Mouse (Mus musculus) heart, postnatal 0 days (tissue): ENCODE results near the gene Qpctl. TPM values are rescaled to one million over a fixed set of nuclear protein-coding genes. Genes with fewer than 3 reads are reported as not detected.

ENCODE experiments used
- ATAC-seq: fragments of 200-750 bp; cut with Nextera tagmentation; 2 replicates; pipeline ENCODE4 v1.8.0; 2017; ENCODE audit warnings: low read depth, moderate number of reproducible peaks, moderate library complexity; ENCODE audit not compliant: insufficient read depth
- DNase-seq: peaks from one replicate; pipeline ENCODE4 v3.0.0-alpha.2; 2016; ENCODE audit warnings: low spot score
- H3K27ac ChIP-seq: fragments of 300-500 bp; sonication (generic); 2 replicates; pipeline ENCODE4 v1.5.1; 2014; ENCODE audit warnings: low read depth, mild to moderate bottlenecking
- H3K27me3 ChIP-seq: fragments of 300-500 bp; sonication (generic); 2 replicates; pipeline ENCODE4 v1.6.1; 2014; ENCODE audit warnings: low read length, mixed read lengths; ENCODE audit not compliant: control insufficient read depth, insufficient read depth
- H3K36me3 ChIP-seq: fragments of 300-500 bp; sonication (generic); replicated peaks from 2 replicates; pipeline ENCODE4 v1.6.1; 2014; ENCODE audit warnings: low read length, mixed read lengths; ENCODE audit not compliant: control insufficient read depth, insufficient read depth
- H3K4me1 ChIP-seq: fragments of 300-500 bp; sonication (generic); 2 replicates; pipeline ENCODE4 v1.6.1; 2014; ENCODE audit warnings: antibody characterized with exemption; ENCODE audit not compliant: control insufficient read depth, insufficient read depth
- H3K4me2 ChIP-seq: fragments of 300-500 bp; sonication (generic); 2 replicates; pipeline ENCODE4 v1.6.1; 2014; ENCODE audit warnings: low read depth, mild to moderate bottlenecking, low read length, moderate library complexity
- H3K4me3 ChIP-seq: fragments of 300-500 bp; sonication (generic); 2 replicates; pipeline ENCODE4 v1.5.1; 2014; ENCODE audit warnings: low read depth, low read length
- H3K9ac ChIP-seq: fragments of 300-500 bp; sonication (generic); replicated peaks from 2 replicates; pipeline ENCODE4 v1.6.1; 2014; ENCODE audit warnings: low read depth, low read length, mixed read lengths
- H3K9me3 ChIP-seq: fragments of 300-500 bp; sonication (generic); replicated peaks from 2 replicates; pipeline ENCODE4 v1.6.1; 2016; ENCODE audit warnings: low read length; ENCODE audit not compliant: control insufficient read depth
- CTCF ChIP-seq: IDR thresholded peaks from 2 replicates; pipeline ENCODE4 v1.5.1; 2016; ENCODE audit warnings: antibody characterized with exemption, control low read depth, low read depth
- EP300 ChIP-seq: IDR thresholded peaks from 2 replicates; pipeline ENCODE4 v1.6.1; 2016; ENCODE audit warnings: antibody characterized with exemption, low read depth
- WGBS: fragments of 180-500 bp; shearing (Covaris S2); extraction: QIAGEN DNeasy Blood & Tissue Kit; methylation state at CpG from one replicate; pipeline ENCODE4 v1.1.7; 2014; 5-methylcytosine and 5-hydroxymethylcytosine counted together
- polyA plus RNA-seq: library from polyadenylated mRNA; unstranded; fragments of >200 nt; fragmentation: Nextera tagmentation; extraction: Ambion mirVana; gene quantifications from 2 replicates; pipeline ENCODE4 v1.2.1, GENCODE M21; 2015
- total RNA-seq: library from RNA; depleted of rRNA; stranded (reverse); fragments of >200 nt; gene quantifications from 2 replicates; pipeline ENCODE4 v1.2.3, GENCODE M21; 2014; ENCODE audit warnings: low replicate concordance

The Qpctl gene
- total and polyA plus RNA-seq, 2 experiments from 2014 or later: 4.4 to 7.9 TPM

- Histone ChIP-seq H3K9me3 (no peaks in the 10 kb centered on the region), H3K27ac (peak overlapping the region; percentile 93), H3K4me1 (peaks cover 29% of the 10 kb centered on the region), H3K4me2 (peak overlapping the region; percentile 90), H3K36me3 (peaks cover 27% of the 10 kb centered on the region), H3K4me3 (peak overlapping the region; percentile 63), H3K27me3 (no peaks in the 10 kb centered on the region), H3K9ac (peak overlapping the region; percentile 74)
- under 1% methylated on average over 73 of the region's 87 CpGs for WGBS
- DNase-seq: no peak
- no peak for TF ChIP-seq EP300
- TF ChIP-seq CTCF: no peak
- no peak for ATAC-seq
Observed at GRCm38 (mm10) chr7:19094826-19095750, 54.0 kb downstream of the Qpctl start.

- Histone ChIP-seq H3K4me3 (peak within 1 kb of the TSS; percentile 63), H3K4me1 (peaks cover 29% of the 10 kb centered on the region), H3K36me3 (peaks cover 34% of the 10 kb centered on the region), H3K27me3 (no peaks in the 10 kb centered on the region), H3K9ac (peak within 1 kb of the TSS; percentile 74), H3K4me2 (peak within 1 kb of the TSS; percentile 90), H3K27ac (peak within 1 kb of the TSS; percentile 93), H3K9me3 (no peaks in the 10 kb centered on the region)
- ATAC-seq (peak; percentile 10; the same call in 1 of the 2 replicates), DNase-seq (no peak)
- WGBS: 0% methylated on average over 23 of the region's 36 CpGs
- TF ChIP-seq EP300 (no peak), CTCF (no peak)
Observed at GRCm38 (mm10) chr7:19094471-19094825, 54.6 kb downstream of the Qpctl start, which contains the start of gene Six5. Gene Six5, plus strand, starts transcription at chr7:19094594.

- WGBS: under 1% methylated on average over 44 of the region's 45 CpGs
- peaks cover 29% of the 10 kb centered on the region for H3K4me1 ChIP-seq
Observed at GRCm38 (mm10) chr7:19093537-19094385, 55.3 kb downstream of the Qpctl start.

GRCm38 (mm10) chr7:19093174-19093521 lies 55.9 kb downstream of the Qpctl start:
- 2% methylated on average over 15 of the region's 15 CpGs for whole genome bisulfite sequencing
- no peak for TF ChIP-seq EP300
- peak; percentile 89 for TF ChIP-seq CTCF
- no peaks in the 10 kb centered on the region for H3K9me3 ChIP-seq
- H3K27ac ChIP-seq: peak overlapping the region; percentile 36; the same call in 1 of the 2 replicates
- H3K27me3 ChIP-seq: no peaks in the 10 kb centered on the region
- H3K4me1 ChIP-seq: peaks cover 28% of the 10 kb centered on the region
- peak; percentile 59 for ATAC-seq
- H3K36me3 ChIP-seq: peaks cover 37% of the 10 kb centered on the region
- peak overlapping the region; percentile 90 for H3K4me2 ChIP-seq
- H3K4me3 ChIP-seq: peak overlapping the region; percentile 63
- H3K9ac ChIP-seq: no peak overlapping the region
- peak; percentile 72 for DNase-seq

More at GRCm38 (mm10) chr7:19093537-19094385, 55.3 kb downstream of the Qpctl start:
- Histone ChIP-seq H3K9ac (peak overlapping the region; percentile 74), H3K4me2 (peak overlapping the region; percentile 90), H3K27ac (peak overlapping the region; percentile 93), H3K4me3 (peak overlapping the region; percentile 63), H3K9me3 (no peaks in the 10 kb centered on the region), H3K36me3 (peaks cover 34% of the 10 kb centered on the region), H3K27me3 (no peaks in the 10 kb centered on the region)
- TF ChIP-seq EP300 (no peak), CTCF (no peak)
- peak; percentile 96 for DNase-seq
- peak; percentile 83 for ATAC-seq
